Mouse (Mus musculus) limb, embryonic 15.5 days (tissue): ENCODE results near the gene Lkaaear1. TPM values are rescaled to one million over a fixed set of nuclear protein-coding genes. Genes with fewer than 3 reads are reported as not detected.
A peak's percentile ranks its signal among the peaks of the same experiment; 100 is the strongest.

Source experiments
- ATAC-seq: fragments of 200-750 bp; cut with Nextera tagmentation; 2 replicates; pipeline ENCODE4 v1.8.0; 2017; ENCODE audit warnings: low read depth, moderate TSS enrichment; ENCODE audit not compliant: insufficient number of reproducible peaks, low FRiP score, low TSS enrichment
- H3K27ac ChIP-seq: fragments of 300-500 bp; sonication (generic); 2 replicates; pipeline ENCODE4 v1.5.1; 2015; ENCODE audit warnings: moderate library complexity, mild to moderate bottlenecking, inconsistent platforms
- H3K27me3 ChIP-seq: fragments of 300-500 bp; sonication (generic); 2 replicates; pipeline ENCODE4 v1.6.1; 2015; ENCODE audit warnings: inconsistent platforms
- H3K36me3 ChIP-seq: fragments of 300-500 bp; sonication (generic); 2 replicates; pipeline ENCODE4 v1.6.1; 2015; ENCODE audit warnings: inconsistent platforms
- H3K4me1 ChIP-seq: fragments of 300-500 bp; sonication (generic); 2 replicates; pipeline ENCODE4 v1.6.1; 2015; ENCODE audit warnings: inconsistent platforms
- H3K4me2 ChIP-seq: fragments of 300-500 bp; sonication (generic); 2 replicates; pipeline ENCODE4 v1.6.1; 2015; ENCODE audit warnings: mild to moderate bottlenecking, inconsistent platforms
- H3K4me3 ChIP-seq: fragments of 300-500 bp; sonication (generic); 2 replicates; pipeline ENCODE4 v1.5.1; 2015; ENCODE audit warnings: mild to moderate bottlenecking, inconsistent platforms
- H3K9ac ChIP-seq: fragments of 300-500 bp; sonication (generic); 2 replicates; pipeline ENCODE4 v1.6.1; 2015; ENCODE audit warnings: inconsistent platforms
- H3K9me3 ChIP-seq: fragments of 300-500 bp; sonication (generic); 2 replicates; pipeline ENCODE4 v1.6.1; 2016; ENCODE audit warnings: inconsistent platforms
- WGBS: fragments of 180-500 bp; shearing (Covaris S2); methylation state at CpG from one replicate; pipeline ENCODE4 v1.1.7; 2015; 5-methylcytosine and 5-hydroxymethylcytosine counted together
- polyA plus RNA-seq: library from polyadenylated mRNA; unstranded; fragments of >200 nt; fragmentation: Nextera tagmentation; extraction: Ambion mirVana; gene quantifications from 2 replicates; pipeline ENCODE4 v1.2.1, GENCODE M21; 2015

The Lkaaear1 gene
- polyA plus RNA-seq, 1 experiment from 2014 or later: not detected

DNA sequence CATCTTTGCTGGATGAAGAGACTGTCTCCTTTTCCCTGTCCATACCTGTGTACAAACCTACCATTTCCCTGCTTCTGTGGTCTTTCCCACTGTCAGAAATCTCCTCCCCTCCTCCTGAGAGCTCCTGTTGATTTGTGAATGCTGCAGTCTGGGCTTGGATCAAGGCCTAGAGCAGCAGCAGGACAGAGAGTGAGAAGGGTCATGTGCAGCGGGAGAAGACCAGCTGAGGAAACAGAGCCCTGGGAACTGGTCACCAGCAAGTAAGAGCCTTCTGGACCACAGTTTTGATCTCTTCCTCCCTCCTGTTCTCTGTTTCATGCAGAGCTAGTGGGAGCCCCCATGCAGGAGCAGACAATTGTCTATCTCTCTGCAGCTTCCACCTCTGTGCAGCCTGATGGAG is 2.5 kb downstream of the Lkaaear1 start:
- no peak overlapping the region for H3K4me2 ChIP-seq
- H3K4me1 ChIP-seq: peaks cover 23% of the 10 kb centered on the region
- H3K27me3 ChIP-seq: no peaks in the 10 kb centered on the region
- H3K27ac ChIP-seq: no peak overlapping the region
- WGBS: 74% methylated on average over 1 of the region's 1 CpGs
- H3K4me3 ChIP-seq: no peak overlapping the region
- H3K9me3 ChIP-seq: no peaks in the 10 kb centered on the region
- no peak overlapping the region for H3K9ac ChIP-seq
- H3K36me3 ChIP-seq: peaks cover 4% of the 10 kb centered on the region; the same call in 1 of the 2 replicates
- no peak for ATAC-seq

GRCm38 (mm10) chr2:181694581-181694980 is 3.7 kb downstream of the Lkaaear1 start:
- no peak overlapping the region for H3K27ac ChIP-seq
- 90% methylated on average over 3 of the region's 3 CpGs for WGBS

DNA sequence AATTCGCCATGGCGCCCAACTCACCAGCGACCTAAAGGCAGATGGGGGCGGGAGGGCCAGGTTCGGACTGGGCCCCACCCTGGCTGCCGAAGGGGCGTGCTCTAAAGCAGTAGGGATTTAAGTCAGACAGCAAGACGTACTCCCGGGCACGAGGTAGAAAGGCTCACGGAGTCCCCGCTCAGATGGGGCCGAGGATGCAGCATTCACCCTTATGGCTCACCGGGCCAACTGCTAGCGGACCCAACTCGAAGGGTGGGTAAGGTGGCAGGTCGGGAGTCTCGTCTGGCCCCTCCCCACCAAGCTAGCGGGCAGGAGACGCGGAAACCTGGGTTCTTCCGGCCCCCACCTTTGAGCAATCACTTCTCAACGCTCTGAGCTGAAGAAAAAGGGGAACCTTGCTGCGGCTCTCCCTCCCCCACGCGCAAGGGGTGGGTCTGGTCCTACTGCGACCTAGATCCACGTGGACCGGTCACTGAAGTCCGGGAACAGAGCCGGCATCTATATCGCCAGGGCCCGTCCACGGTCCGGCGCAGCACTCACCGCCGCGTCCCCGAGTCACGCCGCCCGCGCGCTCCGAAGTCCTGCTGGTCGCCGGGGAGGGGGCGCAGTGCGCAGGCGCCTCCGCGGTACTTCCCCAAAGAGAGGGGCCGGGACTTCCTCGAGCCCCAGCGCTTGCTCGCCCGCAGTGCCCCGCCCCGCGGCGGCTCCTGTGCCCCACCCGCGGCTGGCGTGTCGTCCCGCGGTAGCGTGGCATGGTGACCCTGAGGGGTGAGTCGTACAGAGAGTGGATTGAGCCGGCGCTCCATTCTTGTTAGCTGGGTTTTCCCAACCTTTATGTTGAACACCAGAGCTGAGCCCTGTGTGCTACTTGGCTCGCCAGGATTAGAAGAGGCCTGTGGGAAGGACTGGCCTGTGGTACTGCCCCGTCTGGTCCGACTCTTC is 4.6 kb downstream of the Lkaaear1 start, which contains the start of gene Rgs19:
Gene Rgs19 (minus strand): TSS at position 639 of the 942 bp plus-strand sequence.
- Histone ChIP-seq H3K27me3 (no peaks in the 10 kb centered on the region), H3K4me3 (peak within 1 kb of the TSS; percentile 75), H3K9ac (peak within 1 kb of the TSS; percentile 61), H3K36me3 (peaks cover 20% of the 10 kb centered on the region), H3K4me1 (peaks cover 27% of the 10 kb centered on the region), H3K27ac (peak within 1 kb of the TSS; percentile 80), H3K4me2 (peak within 1 kb of the TSS; percentile 81), H3K9me3 (no peaks in the 10 kb centered on the region)
- under 1% methylated on average over 67 of the region's 75 CpGs for WGBS
- ATAC-seq: peak; percentile 81

More at GRCm38 (mm10) chr2:181694581-181694980, 3.7 kb downstream of the Lkaaear1 start:
- Histone ChIP-seq H3K4me2 (peak overlapping the region; percentile 81; the same call in 1 of the 2 replicates), H3K9ac (no peak overlapping the region), H3K4me3 (no peak overlapping the region), H3K36me3 (peaks cover 10% of the 10 kb centered on the region), H3K27me3 (no peaks in the 10 kb centered on the region), H3K9me3 (no peaks in the 10 kb centered on the region), H3K4me1 (peaks cover 27% of the 10 kb centered on the region)
- ATAC-seq: no peak

- peaks cover 32% of the 10 kb centered on the region for H3K36me3 ChIP-seq
- H3K4me1 ChIP-seq: peaks cover 27% of the 10 kb centered on the region
- no peaks in the 10 kb centered on the region for H3K9me3 ChIP-seq
- H3K27me3 ChIP-seq: no peaks in the 10 kb centered on the region
- no peak overlapping the region for H3K9ac ChIP-seq
- peak overlapping the region; percentile 81; the same call in 1 of the 2 replicates for H3K4me2 ChIP-seq
- 0 out of 2 replicates have a peak overlapping the region, but pooled peaks have one; percentile 75 for H3K4me3 ChIP-seq
- WGBS: 91% methylated on average over 3 of the region's 3 CpGs
- no peak overlapping the region for H3K27ac ChIP-seq
- no peak for ATAC-seq
Measured at GRCm38 (mm10) chr2:181692304-181692703, 5.9 kb downstream of the Lkaaear1 start.

GRCm38 (mm10) chr2:181691571-181691970 is 6.7 kb downstream of the Lkaaear1 start:
- no peaks in the 10 kb centered on the region for H3K9me3 ChIP-seq
- peaks cover 27% of the 10 kb centered on the region for H3K4me1 ChIP-seq
- no peak for ATAC-seq
- no peak overlapping the region for H3K27ac ChIP-seq
- peaks cover 39% of the 10 kb centered on the region for H3K36me3 ChIP-seq
- no peak overlapping the region for H3K4me2 ChIP-seq
- no peaks in the 10 kb centered on the region for H3K27me3 ChIP-seq
- WGBS: 83% methylated on average over 4 of the region's 4 CpGs
- H3K9ac ChIP-seq: no peak overlapping the region; the same call in 1 of the 2 replicates
- H3K4me3 ChIP-seq: no peak overlapping the region

DNA sequence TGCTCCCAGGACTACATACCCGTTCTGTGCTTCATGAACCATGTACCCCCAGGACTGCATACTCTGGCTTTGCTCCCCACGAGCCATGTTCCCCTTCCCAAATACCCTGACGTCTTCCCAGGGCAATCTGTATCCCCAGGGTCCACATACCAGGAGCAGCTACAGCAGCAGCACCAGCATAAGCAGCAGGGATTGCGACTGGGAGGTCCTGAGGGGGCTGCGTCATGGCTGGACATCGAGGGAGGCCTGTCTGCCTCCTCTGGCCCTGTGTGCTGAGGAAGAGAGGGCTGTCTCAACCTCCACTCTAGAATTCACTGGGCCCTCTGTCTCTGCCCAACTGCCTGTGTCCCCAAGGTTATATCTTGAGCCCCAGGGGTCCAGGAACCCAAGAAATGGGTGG is 7.2 kb downstream of the Lkaaear1 start:
- Histone ChIP-seq H3K4me1 (peaks cover 27% of the 10 kb centered on the region), H3K9me3 (no peaks in the 10 kb centered on the region), H3K4me3 (no peak overlapping the region), H3K36me3 (peaks cover 44% of the 10 kb centered on the region), H3K9ac (peak overlapping the region; percentile 17; the same call in 1 of the 2 replicates), H3K27ac (no peak overlapping the region), H3K27me3 (no peaks in the 10 kb centered on the region), H3K4me2 (no peak overlapping the region)
- 80% methylated on average over 6 of the region's 6 CpGs for WGBS
- no peak for ATAC-seq

DNA sequence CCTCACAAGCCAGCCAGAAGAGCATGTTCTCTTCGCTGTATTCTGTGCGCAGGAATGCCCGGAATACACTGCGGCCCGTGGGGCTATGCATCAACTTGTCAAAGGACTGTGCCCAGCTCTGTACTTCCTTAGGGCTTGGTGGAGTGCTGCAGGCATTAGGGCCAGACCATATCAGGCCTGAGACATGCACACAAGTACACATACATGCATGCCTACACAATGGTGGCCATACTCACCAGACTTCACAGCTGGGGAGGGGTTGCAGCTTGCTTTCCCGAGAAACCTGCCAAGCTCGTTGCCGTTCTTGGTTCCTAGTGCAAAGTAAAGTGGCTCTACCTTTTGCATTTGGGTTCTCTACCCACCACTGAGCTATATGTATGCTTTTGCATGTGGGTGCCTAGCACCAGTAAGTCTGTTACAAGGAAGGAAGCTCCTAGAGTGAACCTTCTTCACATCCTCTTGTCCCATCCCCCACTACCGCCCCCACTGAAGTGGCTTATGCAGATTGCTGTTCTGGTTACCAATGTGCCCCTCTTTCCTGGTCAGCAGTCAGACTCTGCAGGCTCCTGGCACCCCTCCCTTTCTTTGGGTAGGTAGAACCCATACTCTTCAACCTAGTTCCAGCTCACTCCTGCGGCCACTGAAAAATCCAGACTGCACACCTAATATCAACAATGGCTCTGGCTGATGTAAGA is 8.6 kb downstream of the Lkaaear1 start:
- H3K36me3 ChIP-seq: peaks cover 53% of the 10 kb centered on the region
- H3K9ac ChIP-seq: no peak overlapping the region
- ATAC-seq: no peak

GRCm38 (mm10) chr2:181687586-181687985 is 10.7 kb downstream of the Lkaaear1 start:
- WGBS: 94% methylated on average over 8 of the region's 8 CpGs
- no peak overlapping the region for H3K4me2 ChIP-seq
- no peaks in the 10 kb centered on the region for H3K27me3 ChIP-seq
- no peak for ATAC-seq
- H3K36me3 ChIP-seq: peaks cover 56% of the 10 kb centered on the region
- H3K9ac ChIP-seq: no peak overlapping the region
- no peak overlapping the region for H3K27ac ChIP-seq
- H3K4me1 ChIP-seq: peaks cover 18% of the 10 kb centered on the region
- no peaks in the 10 kb centered on the region for H3K9me3 ChIP-seq
- H3K4me3 ChIP-seq: no peak overlapping the region

More for the DNA sequence above, 8.6 kb downstream of the Lkaaear1 start:
- Histone ChIP-seq H3K4me2 (no peak overlapping the region), H3K4me3 (no peak overlapping the region), H3K27me3 (no peaks in the 10 kb centered on the region), H3K9me3 (no peaks in the 10 kb centered on the region), H3K4me1 (peaks cover 27% of the 10 kb centered on the region), H3K27ac (no peak overlapping the region)
- WGBS: 91% methylated on average over 10 of the region's 10 CpGs

GRCm38 (mm10) chr2:181685686-181686085 is 12.6 kb downstream of the Lkaaear1 start:
- H3K4me2 ChIP-seq: no peak overlapping the region
- peaks cover 9% of the 10 kb centered on the region; the same call in 1 of the 2 replicates for H3K4me1 ChIP-seq
- peaks cover 51% of the 10 kb centered on the region for H3K36me3 ChIP-seq
- H3K27ac ChIP-seq: no peak overlapping the region
- H3K27me3 ChIP-seq: no peaks in the 10 kb centered on the region
- no peaks in the 10 kb centered on the region for H3K9me3 ChIP-seq
- no peak for ATAC-seq
- 91% methylated on average over 4 of the region's 4 CpGs for WGBS
- no peak overlapping the region for H3K9ac ChIP-seq
- no peak overlapping the region for H3K4me3 ChIP-seq

DNA sequence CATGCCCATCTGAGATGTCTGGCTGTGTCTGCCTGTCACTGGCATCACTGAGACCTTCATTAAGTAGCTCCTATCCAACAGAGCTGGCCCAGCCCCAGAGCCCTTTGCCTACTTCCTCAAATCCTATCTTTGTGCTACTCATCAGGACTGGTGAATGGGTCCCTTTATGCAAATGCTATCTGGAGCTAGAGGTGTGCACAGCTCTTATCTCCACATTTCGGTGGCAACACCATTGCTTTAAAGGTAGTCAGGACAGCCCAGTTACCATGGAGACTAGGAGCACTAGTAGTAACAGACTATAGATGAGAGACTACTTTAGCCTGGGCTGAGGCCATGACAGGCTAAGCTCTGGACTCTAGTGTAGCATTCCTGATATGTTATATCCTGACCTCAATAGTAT is 13.5 kb downstream of the Lkaaear1 start:
- WGBS: 84% methylated on average over 1 of the region's 1 CpGs
- peaks cover 8% of the 10 kb centered on the region; the same call in 1 of the 2 replicates for H3K4me1 ChIP-seq

DNA sequence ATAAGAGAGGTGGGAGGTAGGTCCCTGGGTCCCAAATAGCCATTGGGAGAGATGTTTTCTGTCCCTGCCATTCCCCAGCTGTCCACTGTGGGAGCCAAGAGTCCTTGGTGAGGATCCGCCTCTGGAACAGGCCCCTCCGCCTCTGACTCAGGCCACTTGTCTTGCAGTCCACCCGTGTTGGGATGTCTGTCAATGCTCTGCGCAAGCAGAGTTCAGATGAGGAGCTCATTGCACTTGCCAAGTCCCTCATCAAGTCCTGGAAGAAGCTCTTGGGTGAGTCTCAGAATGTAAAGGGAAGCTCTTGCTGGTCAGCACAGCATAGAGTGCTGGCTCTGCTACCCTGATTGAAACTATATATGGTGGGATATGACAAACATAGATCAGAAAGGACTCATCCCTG is 14.9 kb downstream of the Lkaaear1 start:
- Histone ChIP-seq H3K9ac (no peak overlapping the region), H3K27ac (no peak overlapping the region), H3K4me1 (peaks cover 14% of the 10 kb centered on the region), H3K9me3 (no peaks in the 10 kb centered on the region), H3K4me3 (no peak overlapping the region), H3K27me3 (no peaks in the 10 kb centered on the region), H3K36me3 (peaks cover 35% of the 10 kb centered on the region), H3K4me2 (no peak overlapping the region)
- no peak for ATAC-seq
- WGBS: 63% methylated on average over 4 of the region's 4 CpGs

More for the DNA sequence above, 13.5 kb downstream of the Lkaaear1 start:
- Histone ChIP-seq H3K9ac (no peak overlapping the region), H3K27ac (no peak overlapping the region), H3K9me3 (no peaks in the 10 kb centered on the region), H3K36me3 (peaks cover 47% of the 10 kb centered on the region), H3K4me3 (no peak overlapping the region), H3K4me2 (no peak overlapping the region), H3K27me3 (no peaks in the 10 kb centered on the region)
- no peak for ATAC-seq
